ENCODE assay signal across 24 mouse cellular contexts in the genomic region with DNA sequence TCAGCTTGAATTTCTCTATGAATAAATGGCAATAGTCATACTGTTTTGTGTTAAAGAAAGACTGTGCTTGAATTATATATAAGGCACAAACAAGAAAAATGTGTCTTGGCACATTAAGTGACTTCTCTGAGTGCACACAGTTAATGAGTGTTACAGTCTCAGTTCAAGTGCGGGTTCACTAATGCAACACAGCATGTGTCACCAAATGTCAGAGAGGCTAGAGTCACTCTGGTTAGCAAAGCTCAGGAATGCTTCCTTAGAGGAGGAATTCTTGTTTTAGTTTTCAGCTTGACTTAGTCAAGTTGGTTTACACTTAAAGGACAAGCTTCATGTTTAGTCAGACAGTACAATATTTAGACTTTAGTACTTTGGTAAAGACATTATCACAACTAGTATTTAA. TPM values are rescaled to one million over a fixed set of nuclear protein-coding genes. Genes with fewer than 3 reads are reported as not detected.
"Had no signal": no experiment of that assay in that cellular context is flagged by ENCODE, and none has a peak within 500 bp of the region (broad histone marks: within the 10 kb centered on the region; RNA-seq: fewer than 3 reads in every experiment).

No protein-coding gene starts in this region.

- H3K27me3 ChIP-seq: kidney, embryonic 15.5 days; limb, embryonic 13.5 days; liver, embryonic 12.5 days; liver, embryonic 15.5 days; midbrain, embryonic 12.5 days; midbrain, embryonic 15.5 days; neural tube, embryonic 12.5 days; neural tube, embryonic 15.5 days had no signal

- DNase-seq: layer of hippocampus, postnatal 36 days; liver; lung, adult 18-20 months; right cerebral cortex, adult 18-20 months; right cerebral cortex, postnatal 14 days; right cerebral cortex, postnatal 4 days; thymus, adult 2 months; thymus, postnatal 14 days; thymus, postnatal 4 days had no signal

- ATAC-seq: hindbrain, postnatal 0 days; inflammation-experienced regulatory T-cells, adult 6 months; intestine, embryonic 16.5 days; liver, embryonic 12.5 days; midbrain, embryonic 15.5 days had no signal

- H3K4me1 ChIP-seq: kidney, embryonic 15.5 days; limb, embryonic 10.5 days; limb, embryonic 13.5 days; liver, embryonic 12.5 days; liver, embryonic 15.5 days; midbrain, embryonic 12.5 days; midbrain, embryonic 15.5 days; neural tube, embryonic 12.5 days; neural tube, embryonic 15.5 days had no signal

- H3K27ac ChIP-seq: hindbrain, postnatal 0 days; kidney, embryonic 15.5 days; layer of hippocampus, adult 2 months; limb, embryonic 10.5 days; limb, embryonic 13.5 days; liver, embryonic 12.5 days; liver, embryonic 15.5 days; macrophage; midbrain, embryonic 12.5 days; midbrain, embryonic 15.5 days; neural tube, embryonic 12.5 days; neural tube, embryonic 15.5 days; stomach, postnatal 0 days had no signal

- H3K36me3 ChIP-seq: kidney, embryonic 15.5 days; limb, embryonic 10.5 days; limb, embryonic 13.5 days; liver, embryonic 12.5 days; liver, embryonic 15.5 days; midbrain, embryonic 12.5 days; midbrain, embryonic 15.5 days; neural tube, embryonic 12.5 days; neural tube, embryonic 15.5 days had no signal

- H3K4me3 ChIP-seq: kidney, embryonic 15.5 days; layer of hippocampus, adult 2 months; limb, embryonic 10.5 days; limb, embryonic 13.5 days; liver, embryonic 12.5 days; liver, embryonic 15.5 days; midbrain, embryonic 12.5 days; midbrain, embryonic 15.5 days; neural tube, embryonic 12.5 days; neural tube, embryonic 15.5 days had no signal

RNA-seq across cellular contexts. Expression of gene Rab38, which starts 35.5 kb away (rescaled TPM):
- polyA plus RNA-seq: inflammation-experienced regulatory T-cells, adult 6 months had no signal
